In genomic region chrX:110815549-110815930, GRCm38 (mm10) we compare ENCODE assay signal across 11 mouse cellular contexts. TPM values are rescaled to one million over a fixed set of nuclear protein-coding genes. Genes with fewer than 3 reads are reported as not detected.
A peak's percentile ranks its signal among the peaks of the same experiment; 100 is the strongest.
DNase-seq lines count a peak whose midpoint lies in the region; ATAC-seq and TF ChIP-seq lines count a peak whose summit lies in the region.
"Had no signal": no experiment of that assay in that cellular context is flagged by ENCODE, and none has a peak within 500 bp of the region (broad histone marks: within the 10 kb centered on the region; RNA-seq: fewer than 3 reads in every experiment).

No protein-coding gene starts in this region.

- no peak for TF ChIP-seq CTCF in lung, postnatal 0 days (IDR thresholded peaks at IDR 0.05)
- TF ChIP-seq CTCF in intestine, postnatal 0 days (IDR thresholded peaks at IDR 0.05; ENCODE audit: low read depth), result no peak
- TF ChIP-seq CTCF in olfactory bulb, adult 2 months (IDR thresholded peaks at IDR 0.05; ENCODE audit: insufficient read depth, low read depth, low read length), result no peak

- DNase-seq in cerebellum, postnatal 10 days, result peak; percentile 22 to 39
- DNase-seq in cerebellum, adult 9-11 months, result no peak
- no peak for DNase-seq in lung, postnatal 0 days (ENCODE audit: low spot score)
- no peak for DNase-seq in lung, postnatal 36 days
- DNase-seq in gastrocnemius, adult 18-20 months (ENCODE audit: low spot score), result no peak
- no peak for DNase-seq in adrenal gland, adult 18-20 months (ENCODE audit: low spot score in 2 of 2)
- DNase-seq: gastrocnemius, postnatal 25 days; lung, postnatal 14 days had no signal

- H3K36me3 ChIP-seq in lung, postnatal 0 days (ENCODE audit: insufficient read depth, low read length), result no peaks in the 10 kb centered on the region
- no peaks in the 10 kb centered on the region for H3K36me3 ChIP-seq in intestine, postnatal 0 days (ENCODE audit: control insufficient read depth, insufficient read depth)

- no peaks in the 10 kb centered on the region for H3K4me1 ChIP-seq in lung, postnatal 0 days (ENCODE audit: insufficient read depth, low read depth, low read length)
- no peaks in the 10 kb centered on the region for H3K4me1 ChIP-seq in intestine, postnatal 0 days (replicated peaks; ENCODE audit: control insufficient read depth, insufficient read depth, low read length)
- no peaks in the 10 kb centered on the region; the same call in 1 of the 2 replicates for H3K4me1 ChIP-seq in olfactory bulb, adult 2 months (ENCODE audit: control insufficient read depth, insufficient read depth, low read length)

- TF ChIP-seq EP300 in lung, postnatal 0 days (IDR thresholded peaks at IDR 0.05), result no peak

- no peak overlapping the region for H3K9ac ChIP-seq in lung, postnatal 0 days (replicated peaks; ENCODE audit: low read depth)
- H3K9ac ChIP-seq in intestine, postnatal 0 days (ENCODE audit: low read depth, low read length), result no peak overlapping the region

- H3K27me3 ChIP-seq in lung, postnatal 0 days (replicated peaks; ENCODE audit: insufficient read depth, low read length), result no peaks in the 10 kb centered on the region; the same call in 1 of the 2 replicates
- H3K27me3 ChIP-seq in intestine, postnatal 0 days (replicated peaks; ENCODE audit: control insufficient read depth, insufficient read depth, low read length), result peaks cover 6% of the 10 kb centered on the region; the same call in 1 of the 2 replicates

- no peak for ATAC-seq in lung, postnatal 0 days
- no peak for ATAC-seq in intestine, postnatal 0 days

- no peaks in the 10 kb centered on the region for H3K9me3 ChIP-seq in lung, postnatal 0 days (ENCODE audit: low read length)
- H3K9me3 ChIP-seq in intestine, postnatal 0 days (ENCODE audit: control insufficient read depth), result no peaks in the 10 kb centered on the region

- no peak overlapping the region for H3K27ac ChIP-seq in lung, postnatal 0 days (ENCODE audit: low read length)
- H3K27ac ChIP-seq in intestine, postnatal 0 days (ENCODE audit: low read depth, low read length), result no peak overlapping the region
- H3K27ac ChIP-seq in olfactory bulb, adult 2 months (ENCODE audit: insufficient read depth, low read depth, low read length), result peak overlapping the region; percentile 90

- 24% methylated on average over 10 of the region's 18 CpGs for WGBS in lung, postnatal 0 days
- WGBS in intestine, postnatal 0 days, result 31% methylated on average over 18 of the region's 18 CpGs
- 26% methylated on average over 18 of the region's 18 CpGs for WGBS in olfactory bulb, adult 2 months

- no peak for TF ChIP-seq POLR2A in olfactory bulb, adult 2 months (IDR thresholded peaks at IDR 0.05; ENCODE audit: insufficient read depth, low read depth, low read length)

- H3K4me3 ChIP-seq in lung, postnatal 0 days (ENCODE audit: low read depth, low read length), result no peak overlapping the region
- H3K4me3 ChIP-seq in intestine, postnatal 0 days (ENCODE audit: low read depth, low read length), result no peak overlapping the region
- peak overlapping the region; percentile 90 for H3K4me3 ChIP-seq in olfactory bulb, adult 2 months (ENCODE audit: insufficient read depth, low read depth, low read length)

- H3K4me2 ChIP-seq in lung, postnatal 0 days (replicated peaks; ENCODE audit: low read depth, low read length), result 0 out of 2 replicates have a peak overlapping the region, but pooled peaks have one; percentile 8
- peak overlapping the region; percentile 60; the same call in 1 of the 2 replicates for H3K4me2 ChIP-seq in intestine, postnatal 0 days (replicated peaks; ENCODE audit: low read depth)

RNA-seq across cellular contexts. Expression of gene Pou3f4, which starts 1.5 kb away (rescaled TPM):
- not detected in 2 replicates for polyA plus RNA-seq in lung, postnatal 0 days (2015; fragmentation: Nextera tagmentation; extraction: Ambion mirVana)
- polyA plus RNA-seq in intestine, postnatal 0 days (2015; fragmentation: Nextera tagmentation; extraction: Ambion mirVana), result 0.04 and 0.05 TPM in 2 replicates
- not detected in 2 replicates for polyA plus RNA-seq in olfactory bulb, adult 2 months (2012; ENCODE audit: insufficient read depth, insufficient read length, low replicate concordance, missing spikeins)
- under 1 TPM in 1 of 2 experiments, not detected in 1; 0.07 TPM for total RNA-seq in gastrocnemius, adult 18-20 months (2021)
- total RNA-seq in adrenal gland, adult 18-20 months (2021), result not detected
- total RNA-seq: gastrocnemius, postnatal 25 days had no signal
- polyA plus RNA-seq: spleen, adult 2 months had no signal

Comparison
In these comparisons a context has a peak if more than half of its experiments do, and no peak if none do; other contexts are left out.
1. DNase-seq: peak in cerebellum, postnatal 10 days (2 of 2); none in cerebellum, adult 9-11 months (single experiment), lung, postnatal 0 days (single experiment), lung, postnatal 36 days (single experiment), gastrocnemius, adult 18-20 months (single experiment) and adrenal gland, adult 18-20 months (0 of 2).